Mouse (Mus musculus): ENCODE results near the gene Amotl2.

- no peak for TF ChIP-seq CTCF (IDR thresholded peaks at IDR 0.05; ENCODE audit: borderline replicate concordance, control insufficient read depth, extremely low read depth, insufficient read depth, low read length, poor library complexity)
- TF ChIP-seq POLR2A (IDR thresholded peaks at IDR 0.05; ENCODE audit: control insufficient read depth, extremely low read depth, insufficient read depth, low read length, poor library complexity): no peak
These were observed 32.7 kb downstream of the Amotl2 start for GRCm38 (mm10) chr9:102749216-102749615.
